Mouse (Mus musculus): ENCODE measurements around the gene Ctnnbip1. TPM values are rescaled to one million over a fixed set of nuclear protein-coding genes. Genes with fewer than 3 reads are reported as not detected.

The Ctnnbip1 gene
- polyA plus RNA-seq, 1 experiment: 57.8 TPM

DNA sequence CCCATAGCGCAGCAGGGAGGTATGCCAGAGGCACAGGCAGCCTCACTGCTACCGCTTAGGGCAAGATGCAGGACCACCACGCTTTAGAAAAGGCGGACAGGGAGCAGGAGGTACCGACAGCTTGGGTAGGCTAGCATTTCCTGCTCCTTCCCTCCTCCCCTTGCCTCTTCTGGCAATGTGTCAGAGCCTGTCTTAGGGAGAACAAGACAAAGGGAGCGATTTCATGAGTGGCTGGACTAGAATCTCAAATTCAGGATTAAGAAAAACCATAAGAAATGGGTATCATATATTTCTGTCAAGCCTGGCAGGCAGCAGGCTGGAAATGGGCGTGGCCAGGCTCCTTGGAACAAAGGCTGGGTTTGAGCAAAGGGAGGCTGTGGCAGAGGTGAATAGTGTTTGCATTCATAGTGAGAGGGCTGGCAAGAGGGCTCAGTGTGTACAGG is 44.9 kb downstream of the Ctnnbip1 start:
- Histone ChIP-seq H3K4me3 (ENCODE audit: insufficient read depth, poor library complexity, severe bottlenecking) (no peak overlapping the region), H3ac (ENCODE audit: control insufficient read depth, insufficient read length, low read depth) (no peak overlapping the region), H3K79me3 (ENCODE audit: low read depth) (no peaks in the 10 kb centered on the region), H3K79me2 (ENCODE audit: control insufficient read depth, insufficient read depth) (no peaks in the 10 kb centered on the region), H3K36me3 (ENCODE audit: control insufficient read depth, insufficient read depth) (peaks cover 7% of the 10 kb centered on the region), H3K27me3 (ENCODE audit: control insufficient read depth, insufficient read depth, insufficient read length) (no peaks in the 10 kb centered on the region)
- TF ChIP-seq MYOD1 (IDR thresholded peaks at IDR 0.05; ENCODE audit: control insufficient read depth, insufficient read length, low read depth) (no peak), MYOG (IDR thresholded peaks at IDR 0.05; ENCODE audit: control insufficient read depth, extremely low read depth, insufficient read length) (no peak), CEBPB (IDR thresholded peaks at IDR 0.05; ENCODE audit: low read depth) (no peak), USF1 (IDR thresholded peaks at IDR 0.05; ENCODE audit: low read depth) (no peak), MAX (IDR thresholded peaks at IDR 0.05) (no peak), CTCF (IDR thresholded peaks at IDR 0.05; ENCODE audit: control insufficient read depth, insufficient read depth, insufficient read length) (no peak), FOSL1 (IDR thresholded peaks at IDR 0.05; ENCODE audit: insufficient read depth, low read length, poor library complexity, severe bottlenecking) (no peak)

DNA sequence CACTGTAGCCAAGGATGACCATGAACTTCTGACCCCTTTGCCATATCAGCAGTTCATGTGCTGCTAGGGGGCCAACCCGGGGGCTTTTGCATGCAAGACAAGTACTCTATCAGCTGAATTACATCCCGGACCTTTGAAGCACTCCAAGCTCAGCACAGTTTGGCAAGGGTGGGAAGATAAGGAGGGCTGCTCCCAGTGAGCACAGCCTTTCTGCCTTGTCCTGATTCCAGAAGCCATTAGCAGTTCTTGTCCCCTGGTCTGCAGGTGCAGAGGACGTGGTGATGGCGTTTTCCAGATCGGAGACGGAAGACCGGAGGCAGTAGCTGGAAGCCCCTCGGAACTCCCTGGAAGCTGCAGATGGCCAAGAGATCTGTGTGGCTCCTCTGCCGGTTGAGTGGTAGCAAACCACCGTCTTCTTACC is 45.9 kb downstream of the Ctnnbip1 start:
- TF ChIP-seq MYOD1 (IDR thresholded peaks at IDR 0.05; ENCODE audit: control insufficient read depth, insufficient read length, low read depth) (no peak), MYOG (IDR thresholded peaks at IDR 0.05; ENCODE audit: control insufficient read depth, extremely low read depth, insufficient read length) (no peak), CEBPB (IDR thresholded peaks at IDR 0.05; ENCODE audit: low read depth) (no peak), FOSL1 (IDR thresholded peaks at IDR 0.05; ENCODE audit: insufficient read depth, low read length, poor library complexity, severe bottlenecking) (no peak), MAX (IDR thresholded peaks at IDR 0.05) (no peak), CTCF (IDR thresholded peaks at IDR 0.05; ENCODE audit: control insufficient read depth, insufficient read depth, insufficient read length) (no peak), USF1 (IDR thresholded peaks at IDR 0.05; ENCODE audit: low read depth) (no peak)
- H3K79me2 ChIP-seq (ENCODE audit: control insufficient read depth, insufficient read depth): no peaks in the 10 kb centered on the region
- H3K27me3 ChIP-seq (ENCODE audit: control insufficient read depth, insufficient read depth, insufficient read length): no peaks in the 10 kb centered on the region
- H3K36me3 ChIP-seq (ENCODE audit: control insufficient read depth, insufficient read depth): peaks cover 7% of the 10 kb centered on the region
- no peak overlapping the region for H3K4me3 ChIP-seq (ENCODE audit: insufficient read depth, poor library complexity, severe bottlenecking)
- H3ac ChIP-seq (ENCODE audit: control insufficient read depth, insufficient read length, low read depth): no peak overlapping the region
- no peaks in the 10 kb centered on the region for H3K79me3 ChIP-seq (ENCODE audit: low read depth)

DNA sequence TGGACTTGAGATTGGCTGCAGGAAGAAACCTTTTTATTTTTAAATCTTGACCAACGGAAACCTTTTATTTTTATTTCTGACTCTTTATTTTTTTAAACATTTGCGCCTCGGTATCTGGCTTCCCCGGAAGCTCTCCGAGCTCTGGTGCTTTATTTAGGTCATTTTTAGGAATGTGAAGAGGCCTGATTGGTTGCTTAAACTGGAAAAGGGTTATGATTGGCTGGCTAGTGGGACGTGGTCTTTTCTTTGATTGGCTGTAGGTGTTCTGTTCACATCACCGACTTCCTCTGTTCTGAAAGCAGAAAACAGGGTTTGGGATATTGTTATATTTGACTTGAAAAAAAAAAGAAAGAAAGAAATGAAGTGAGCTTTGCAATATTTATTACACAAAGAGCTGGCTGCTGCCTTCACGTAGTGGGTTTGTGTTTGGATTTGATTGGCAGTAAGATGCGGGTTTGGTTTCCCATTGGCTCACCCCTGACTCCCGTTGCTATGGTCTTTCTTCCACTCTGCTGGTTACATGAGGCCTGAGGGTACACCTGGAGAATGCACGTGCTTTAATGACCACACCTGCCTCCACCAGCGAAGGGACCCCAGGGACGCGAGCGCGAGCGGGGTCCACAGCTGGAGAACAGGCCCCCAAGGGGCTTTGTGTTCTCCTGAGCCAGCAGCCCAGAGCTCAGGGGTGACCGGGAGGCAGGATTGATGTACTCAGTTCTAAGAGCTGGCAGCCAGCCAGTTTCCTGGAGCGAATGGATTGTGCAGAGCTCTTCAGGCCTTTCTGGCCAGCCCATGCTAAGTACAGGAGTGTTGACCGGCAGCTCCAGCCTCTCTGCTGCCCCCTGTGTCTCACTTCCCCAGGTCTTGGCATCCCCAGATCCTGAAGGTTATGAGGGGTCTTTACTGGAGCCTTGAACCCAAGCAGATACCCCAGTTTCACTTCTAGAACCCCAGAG is 46.7 kb downstream of the Ctnnbip1 start:
- H3K79me3 ChIP-seq (ENCODE audit: low read depth): no peaks in the 10 kb centered on the region
- peaks cover 5% of the 10 kb centered on the region for H3K36me3 ChIP-seq (ENCODE audit: control insufficient read depth, insufficient read depth)
- H3ac ChIP-seq (ENCODE audit: control insufficient read depth, insufficient read length, low read depth): no peak overlapping the region
- H3K4me3 ChIP-seq (ENCODE audit: insufficient read depth, poor library complexity, severe bottlenecking): no peak overlapping the region
- H3K79me2 ChIP-seq (ENCODE audit: control insufficient read depth, insufficient read depth): no peaks in the 10 kb centered on the region
- TF ChIP-seq MYOD1 (IDR thresholded peaks at IDR 0.05; ENCODE audit: control insufficient read depth, insufficient read length, low read depth) (no peak), CTCF (IDR thresholded peaks at IDR 0.05; ENCODE audit: control insufficient read depth, insufficient read depth, insufficient read length) (no peak), FOSL1 (IDR thresholded peaks at IDR 0.05; ENCODE audit: insufficient read depth, low read length, poor library complexity, severe bottlenecking) (no peak), MYOG (IDR thresholded peaks at IDR 0.05; ENCODE audit: control insufficient read depth, extremely low read depth, insufficient read length) (no peak), CEBPB (IDR thresholded peaks at IDR 0.05; ENCODE audit: low read depth) (no peak), MAX (IDR thresholded peaks at IDR 0.05) (no peak), USF1 (IDR thresholded peaks at IDR 0.05; ENCODE audit: low read depth) (no peak)
- H3K27me3 ChIP-seq (ENCODE audit: control insufficient read depth, insufficient read depth, insufficient read length): no peaks in the 10 kb centered on the region

GRCm38 (mm10) chr4:149567432-149568026 is 49.5 kb downstream of the Ctnnbip1 start:
- Histone ChIP-seq H3K79me2 (ENCODE audit: control insufficient read depth, insufficient read depth) (no peaks in the 10 kb centered on the region), H3ac (ENCODE audit: control insufficient read depth, insufficient read length, low read depth) (no peak overlapping the region), H3K36me3 (ENCODE audit: control insufficient read depth, insufficient read depth) (no peaks in the 10 kb centered on the region), H3K4me3 (ENCODE audit: insufficient read depth, poor library complexity, severe bottlenecking) (no peak overlapping the region), H3K79me3 (ENCODE audit: low read depth) (no peaks in the 10 kb centered on the region), H3K27me3 (ENCODE audit: control insufficient read depth, insufficient read depth, insufficient read length) (no peaks in the 10 kb centered on the region)
- TF ChIP-seq USF1 (IDR thresholded peaks at IDR 0.05; ENCODE audit: low read depth): no peak

DNA sequence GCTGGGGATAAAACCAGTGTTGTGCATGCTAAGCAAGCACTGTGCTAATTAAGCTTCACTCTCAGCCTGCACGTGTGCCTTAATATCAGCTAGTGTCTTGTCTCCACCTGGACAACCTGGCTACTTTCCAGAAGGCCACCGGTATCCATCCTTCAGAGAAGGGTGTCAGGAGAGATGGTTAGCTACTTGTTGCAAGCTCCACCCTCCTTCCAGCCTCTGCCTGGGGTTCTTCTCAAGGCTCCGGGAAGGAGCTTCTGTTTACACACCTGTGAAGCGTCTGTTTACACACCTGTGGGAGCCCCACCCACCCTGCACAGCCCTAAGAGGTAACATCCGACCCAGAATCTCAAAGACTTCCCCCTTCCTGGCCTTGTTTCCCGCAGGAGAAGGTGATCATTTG is 50.6 kb downstream of the Ctnnbip1 start:
- H3K79me2 ChIP-seq (ENCODE audit: control insufficient read depth, insufficient read depth): no peaks in the 10 kb centered on the region
- TF ChIP-seq MYOG (IDR thresholded peaks at IDR 0.05; ENCODE audit: control insufficient read depth, extremely low read depth, insufficient read length): no peak
- no peak for TF ChIP-seq FOSL1 (IDR thresholded peaks at IDR 0.05; ENCODE audit: insufficient read depth, low read length, poor library complexity, severe bottlenecking)
- TF ChIP-seq MYOD1 (IDR thresholded peaks at IDR 0.05; ENCODE audit: control insufficient read depth, insufficient read length, low read depth): no peak
- no peak for TF ChIP-seq USF1 (IDR thresholded peaks at IDR 0.05; ENCODE audit: low read depth)
- TF ChIP-seq CEBPB (IDR thresholded peaks at IDR 0.05; ENCODE audit: low read depth): no peak
- no peak for TF ChIP-seq CTCF (IDR thresholded peaks at IDR 0.05; ENCODE audit: control insufficient read depth, insufficient read depth, insufficient read length)
- no peak for TF ChIP-seq MAX (IDR thresholded peaks at IDR 0.05)
- H3K27me3 ChIP-seq (ENCODE audit: control insufficient read depth, insufficient read depth, insufficient read length): no peaks in the 10 kb centered on the region
- no peak overlapping the region for H3ac ChIP-seq (ENCODE audit: control insufficient read depth, insufficient read length, low read depth)
- H3K36me3 ChIP-seq (ENCODE audit: control insufficient read depth, insufficient read depth): no peaks in the 10 kb centered on the region
- no peak overlapping the region for H3K4me3 ChIP-seq (ENCODE audit: insufficient read depth, poor library complexity, severe bottlenecking)
- H3K79me3 ChIP-seq (ENCODE audit: low read depth): no peaks in the 10 kb centered on the region

Measured in C2C12 (cell line).